Mouse (Mus musculus) ovary, postnatal 10 days (tissue): ENCODE results near the gene Tmem253.

ENCODE experiments used
- DNase-seq: peaks from one replicate; pipeline ENCODE4 v3.0.0; 2022; ENCODE audit warnings: low spot score

The Tmem253 gene

DNA sequence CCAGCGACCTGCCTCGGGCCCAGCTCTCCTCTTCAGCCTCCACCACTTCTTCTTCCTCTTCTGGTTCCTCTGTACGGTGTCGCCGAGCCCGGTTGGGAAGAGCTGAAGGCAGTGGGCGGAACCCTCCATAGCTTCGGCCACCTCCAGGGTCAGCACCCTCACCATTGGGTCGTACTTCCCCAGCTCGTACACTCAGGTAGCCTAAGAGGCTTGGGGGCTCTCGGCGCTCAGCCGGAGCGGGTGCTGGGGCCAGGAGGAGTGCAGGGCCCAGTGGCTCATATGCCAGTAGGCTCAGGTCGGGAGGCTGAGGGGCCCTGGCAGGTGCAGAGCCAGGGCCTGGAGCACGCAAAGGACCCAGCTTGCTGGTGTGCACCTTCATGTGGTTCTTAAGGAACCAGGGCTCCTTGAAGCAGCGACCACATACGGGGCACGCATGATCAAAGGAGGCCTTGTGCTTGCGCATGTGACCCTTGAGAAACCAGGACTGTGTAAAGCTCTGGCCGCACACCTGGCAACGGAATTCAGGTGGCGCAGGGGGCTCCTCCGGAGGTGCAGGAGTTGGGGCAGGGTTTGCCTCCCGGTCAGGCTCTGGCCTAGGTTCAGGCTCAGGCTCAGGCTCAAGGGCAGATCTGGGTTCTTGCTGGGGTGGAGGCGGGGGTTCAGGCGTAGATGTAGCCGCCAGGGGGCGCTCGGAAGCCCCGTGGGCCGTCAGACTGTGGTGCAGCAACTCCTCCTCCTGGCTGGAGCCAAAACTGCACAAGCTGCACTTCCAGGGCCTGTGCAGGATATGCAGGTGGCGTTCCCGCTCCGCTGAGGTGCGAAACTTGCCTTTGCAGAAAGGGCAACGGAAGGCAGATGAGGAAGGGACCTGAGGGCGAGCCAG is 6.9 kb upstream of the Tmem253 start:
- DNase-seq, result peak; percentile 82

DNA sequence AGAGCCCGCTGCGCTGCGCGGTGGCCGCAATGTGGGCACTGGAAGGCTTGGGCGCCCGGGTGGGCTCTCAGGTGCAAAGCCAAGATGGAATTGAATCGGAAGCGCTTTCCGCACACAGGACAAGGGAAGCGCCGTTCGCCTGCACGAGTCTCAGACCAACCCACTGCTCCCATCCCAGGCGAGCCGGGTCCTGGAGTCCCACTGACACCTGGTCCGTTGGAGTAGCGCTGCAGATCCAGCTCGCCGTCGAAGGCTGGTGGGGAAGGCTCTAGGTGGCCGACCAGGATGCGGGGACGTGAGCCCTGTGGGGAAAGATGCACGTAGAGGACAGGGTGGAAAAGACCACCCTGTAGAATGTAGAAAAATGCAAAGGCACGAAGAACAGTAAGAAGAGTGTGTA is 6.1 kb upstream of the Tmem253 start:
- DNase-seq, result no peak

DNA sequence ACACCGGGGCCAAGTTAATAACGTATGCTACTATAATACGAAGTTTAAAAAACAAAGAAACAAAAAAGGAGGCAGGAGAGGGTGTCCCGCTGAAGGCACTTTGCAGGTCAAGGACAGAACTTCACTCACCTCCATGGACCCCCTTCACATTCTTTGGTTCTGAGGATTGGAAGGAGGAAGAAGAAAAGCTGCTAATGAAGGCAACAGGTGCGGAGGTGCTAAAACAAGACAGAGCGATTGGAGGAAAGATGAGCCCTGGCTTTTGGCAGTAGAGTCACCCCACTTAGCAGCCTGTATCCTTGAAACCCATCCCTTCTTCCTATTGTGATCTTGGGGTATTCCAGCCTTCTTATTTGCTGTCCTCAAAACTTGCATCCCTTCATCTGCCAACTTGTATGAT is 5.6 kb upstream of the Tmem253 start:
- no peak for DNase-seq

GRCm38 (mm10) chr14:52010446-52011111 is 4.9 kb upstream of the Tmem253 start:
- no peak for DNase-seq

DNA sequence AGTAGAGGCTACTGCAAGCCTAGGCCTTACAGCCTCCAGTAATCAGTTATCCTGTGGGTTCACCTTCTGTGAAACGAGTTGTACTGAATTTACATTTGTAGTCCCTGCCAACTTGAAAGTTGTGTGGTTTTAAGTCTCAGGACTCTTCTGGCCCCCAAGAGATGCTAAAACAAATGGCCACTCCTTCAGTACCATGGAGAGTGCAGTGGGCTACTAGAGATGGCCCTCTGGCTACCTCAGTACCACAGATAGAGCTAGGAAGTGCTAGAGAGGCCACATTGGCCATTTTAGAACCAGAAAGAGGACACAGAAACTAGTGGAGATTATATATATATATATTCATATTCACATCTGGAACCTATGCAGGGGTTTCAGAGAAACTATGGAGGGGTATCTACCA is 3.8 kb upstream of the Tmem253 start:
- DNase-seq, result no peak

GRCm38 (mm10) chr14:52012085-52012484 is 3.4 kb upstream of the Tmem253 start:
- no peak for DNase-seq

- DNase-seq, result no peak
Measured at GRCm38 (mm10) chr14:52012553-52012952, 2.9 kb upstream of the Tmem253 start.

- no peak for DNase-seq
Measured at GRCm38 (mm10) chr14:52013021-52013610, 2.3 kb upstream of the Tmem253 start.

GRCm38 (mm10) chr14:52013771-52014219 is 1.7 kb upstream of the Tmem253 start:
- DNase-seq, result no peak

GRCm38 (mm10) chr14:52014271-52014760 is 1.1 kb upstream of the Tmem253 start:
- DNase-seq, result no peak

- no peak for DNase-seq
Measured at GRCm38 (mm10) chr14:52014761-52015311, 622 bp upstream of the Tmem253 start.

DNA sequence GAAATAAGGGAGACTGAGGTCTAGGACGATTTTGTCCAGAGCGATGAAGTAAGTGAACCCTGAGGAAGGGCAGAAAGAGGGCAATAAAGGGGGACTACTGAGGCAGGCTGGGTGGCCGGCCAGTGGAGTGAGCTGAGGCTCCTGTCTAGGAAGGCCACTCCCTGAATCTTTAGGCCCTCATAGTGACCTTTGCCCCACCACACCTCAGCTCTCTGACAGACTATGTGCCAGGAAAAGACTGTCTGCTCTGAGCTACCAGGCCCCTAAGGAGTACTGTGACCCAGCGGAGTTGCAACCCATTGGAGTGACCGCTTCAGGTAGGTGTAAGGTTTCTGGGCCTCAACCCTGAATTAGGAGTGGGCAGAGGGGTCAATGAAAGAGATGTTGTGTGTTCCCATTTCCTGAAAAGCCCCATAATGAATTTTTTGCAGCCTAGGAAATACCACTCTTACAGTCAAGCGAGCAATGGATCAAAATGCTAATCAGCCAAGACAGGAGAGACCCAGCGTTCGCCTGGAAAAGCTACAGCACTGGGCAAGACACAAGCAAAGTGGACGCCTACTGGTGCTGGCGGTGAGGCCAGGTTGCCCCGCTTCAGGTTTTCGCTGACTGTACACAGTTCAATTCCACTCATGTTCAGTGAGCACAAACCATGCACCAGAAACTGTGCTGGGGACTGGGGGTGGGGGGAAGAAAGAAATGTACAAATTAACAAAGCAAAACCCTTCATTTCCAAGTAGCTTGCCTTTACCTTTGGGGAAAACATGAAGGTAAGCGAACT is 1.4 kb downstream of the Tmem253 start:
- no peak for DNase-seq

GRCm38 (mm10) chr14:52017662-52018061 is 2.2 kb downstream of the Tmem253 start:
- DNase-seq, result no peak

GRCm38 (mm10) chr14:52018248-52019050 is 3.0 kb downstream of the Tmem253 start:
- DNase-seq, result no peak

DNA sequence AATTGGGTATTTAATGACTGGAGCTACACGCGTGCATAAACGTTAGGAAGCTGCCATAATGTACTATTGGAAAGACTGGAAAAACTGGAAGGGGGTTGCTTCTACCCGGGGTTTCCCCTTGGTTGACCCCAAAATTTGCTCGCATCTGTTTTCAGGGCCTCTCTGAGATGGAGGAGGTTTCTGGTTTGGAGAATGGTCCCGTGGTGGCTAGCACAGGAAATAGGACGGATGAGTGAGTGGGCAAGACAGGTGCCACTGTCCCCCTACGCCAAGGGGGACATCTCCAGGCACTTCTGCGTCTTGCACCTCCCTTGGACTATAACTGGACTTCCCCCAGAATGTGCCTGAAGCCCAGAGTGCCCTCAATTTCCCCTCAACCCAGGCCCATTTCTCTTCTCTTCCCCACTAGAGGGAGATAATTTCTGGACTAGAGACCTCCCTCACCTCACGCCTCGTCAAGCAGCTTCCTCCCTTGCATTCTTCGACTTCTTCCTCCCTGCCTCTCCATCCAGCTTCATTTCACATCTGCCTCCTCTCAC is 3.7 kb downstream of the Tmem253 start:
- no peak for DNase-seq

DNA sequence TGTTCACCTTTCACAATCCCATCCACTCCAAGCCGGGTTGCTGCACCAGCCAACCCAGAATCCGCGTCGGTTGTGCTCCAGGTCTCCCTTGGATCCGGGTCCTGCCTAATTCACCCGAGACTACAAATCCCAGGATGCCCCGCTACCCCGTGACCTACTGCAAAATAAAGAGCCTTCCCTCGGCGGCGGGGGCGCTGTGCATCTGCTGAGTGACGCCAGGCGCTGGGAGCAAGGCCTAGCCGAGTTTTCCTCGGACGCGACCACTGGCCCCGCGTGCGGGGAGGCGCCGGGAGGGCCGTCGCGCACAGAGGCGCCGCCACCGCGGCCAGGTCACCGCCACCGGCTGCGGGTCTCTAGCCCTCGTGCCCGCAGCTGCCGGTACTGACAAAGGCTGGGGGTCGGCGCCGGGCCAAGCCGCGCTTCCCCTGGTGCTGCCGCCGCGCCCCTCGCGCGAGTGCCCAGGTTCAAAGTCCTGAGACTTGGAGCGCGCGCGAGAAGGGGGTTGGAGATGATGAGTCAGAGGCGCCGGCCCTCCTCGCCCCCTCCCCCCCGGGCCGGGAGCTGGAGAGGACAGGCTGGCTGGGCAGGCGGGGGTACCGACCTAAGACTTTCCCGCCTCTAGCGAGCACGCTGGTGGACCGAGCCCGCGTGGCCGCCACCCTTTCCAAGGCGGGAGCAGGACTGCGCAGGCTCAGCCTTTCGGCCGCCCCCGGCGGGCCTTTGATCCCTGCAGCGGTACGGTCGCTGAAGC is 4.3 kb downstream of the Tmem253 start:
- DNase-seq, result peak; percentile 91

- DNase-seq, result no peak
Measured at GRCm38 (mm10) chr14:52020486-52021137, 5.2 kb downstream of the Tmem253 start, which contains the start of gene Zfp219. Gene Zfp219 (minus strand): TSS chr14:52020733.

DNA sequence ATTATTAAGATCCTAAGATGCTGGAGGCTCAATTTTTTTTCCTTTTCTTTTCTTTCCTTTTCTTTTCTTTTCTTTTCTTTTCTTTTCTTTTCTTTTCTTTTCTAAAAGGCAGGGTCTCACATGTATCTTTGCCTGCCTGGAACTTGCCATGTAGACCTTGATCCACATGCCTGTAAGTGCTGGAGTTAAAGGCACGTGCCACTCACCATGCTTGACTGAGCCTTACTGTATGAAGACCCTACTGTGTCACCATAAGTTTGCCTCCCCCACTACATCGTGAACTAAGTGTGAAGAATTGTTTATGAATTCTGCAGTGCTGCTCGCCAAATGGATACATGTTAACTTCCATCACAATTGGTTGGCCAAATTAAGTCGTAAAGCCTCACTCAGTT is 5.7 kb downstream of the Tmem253 start:
- DNase-seq, result no peak

GRCm38 (mm10) chr14:52021568-52022212 is 6.2 kb downstream of the Tmem253 start:
- no peak for DNase-seq
